Mouse (Mus musculus) heart, postnatal 10 days (tissue): Measurements from ENCODE around the gene Il23r. TPM values are rescaled to one million over a fixed set of nuclear protein-coding genes. Genes with fewer than 3 reads are reported as not detected.
"Not testable (repeated sequence)": the region's sequence is repeated elsewhere in the genome, so short reads cannot be mapped to it uniquely, and the experiment has no call there.

Experiments
- DNase-seq, 2 experiments: peaks; one replicate each; pipeline ENCODE4 v3.0.0; 2021
- intact Hi-C: fragments of 180-260 bp; cut with DNase I; formaldehyde crosslinking; loops from one replicate; pipeline ENCODE4 v1.15.1; 2025
- total RNA-seq, 2 experiments: library from RNA; stranded (reverse); gene quantifications; 2 replicates each; pipeline ENCODE4 v1.2.3; 2021

Il23r gene
- total RNA-seq = not detected

DNA sequence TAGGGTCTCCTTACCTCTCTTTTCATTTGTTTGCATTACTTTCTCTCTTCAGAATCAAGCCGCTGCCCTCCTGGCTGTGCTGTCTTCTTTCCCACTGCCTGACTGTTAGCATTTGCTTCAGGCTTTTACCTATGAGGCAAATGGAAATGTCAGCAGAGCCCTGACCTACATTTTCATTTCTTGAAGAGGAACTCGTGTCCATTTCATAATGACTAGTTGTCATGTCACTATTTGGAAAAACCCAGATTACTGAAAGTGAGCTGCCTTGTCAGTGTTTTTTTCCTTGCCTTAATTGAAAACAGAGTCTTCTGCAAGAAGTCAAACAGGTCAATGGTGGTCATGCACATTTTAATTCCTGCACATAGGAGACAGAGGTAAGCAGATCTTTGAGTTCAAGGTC is at the start of gene Il23r:
Gene Il23r (minus strand): TSS at position 101 of the 400 bp plus-strand sequence.
- DNase-seq = no peak
- intact Hi-C loops = no loop called here

DNA sequence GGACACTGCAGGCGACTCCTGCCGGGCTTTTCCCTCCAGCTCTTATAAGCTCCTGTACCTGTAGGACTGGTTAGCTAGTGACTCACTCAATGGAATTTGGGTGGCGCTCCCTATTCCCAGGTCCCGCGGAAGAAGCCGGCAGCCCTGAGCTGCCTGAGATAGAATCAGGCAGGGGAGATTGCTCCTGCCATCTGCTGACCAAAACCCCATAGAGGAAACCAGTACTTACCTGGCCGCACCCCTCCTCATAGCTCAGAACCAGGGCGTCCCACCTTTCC is 44.1 kb upstream of the Il23r start, which contains the start of gene Tacstd2:
Gene Tacstd2 (minus strand): TSS at position 20 of the 278 bp plus-strand sequence.
- no peak for DNase-seq
- intact Hi-C loops = loop anchor here (10.0 kb wide), 1 partner anchor 341 kb away; no protein-coding TSS in a partner anchor

DNA sequence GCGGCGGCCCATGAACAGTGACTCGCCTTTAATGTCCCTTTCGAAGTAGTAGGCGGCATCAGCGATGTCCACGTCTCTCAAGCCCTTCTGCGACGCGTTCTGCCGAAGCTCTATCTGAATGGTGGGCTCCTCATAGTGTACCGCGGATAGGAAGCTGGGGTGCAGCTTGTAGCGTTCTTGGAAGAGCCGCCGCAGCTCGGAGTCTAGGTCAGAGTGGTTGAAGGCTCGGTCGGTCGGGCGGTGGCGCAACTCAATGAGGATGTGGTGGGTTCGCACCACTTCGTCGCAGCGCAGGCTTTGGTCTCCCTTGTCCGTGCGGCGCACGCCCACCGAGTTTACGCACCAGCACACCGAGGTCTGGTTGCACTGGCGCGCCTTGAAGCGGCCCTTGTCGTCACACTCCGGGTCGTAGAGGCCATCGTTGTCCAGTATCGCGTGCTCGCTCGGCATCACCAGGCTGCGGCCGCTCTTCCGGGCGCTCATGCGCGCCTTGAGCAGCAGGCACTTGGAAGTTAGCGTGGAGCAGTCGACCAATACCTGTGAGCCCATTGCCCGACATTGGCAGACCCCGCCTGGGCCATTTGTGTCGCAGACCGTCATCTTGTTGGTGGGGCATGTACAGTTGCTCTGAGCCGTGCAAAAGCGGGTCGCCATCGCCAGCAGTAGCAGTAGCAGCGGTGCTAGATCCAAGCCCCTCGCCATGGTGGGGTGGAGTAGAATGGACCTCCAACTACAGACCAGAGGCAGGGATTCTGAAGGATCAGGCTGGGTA is 43.5 kb upstream of the Il23r start:
- DNase-seq = no peak

DNA sequence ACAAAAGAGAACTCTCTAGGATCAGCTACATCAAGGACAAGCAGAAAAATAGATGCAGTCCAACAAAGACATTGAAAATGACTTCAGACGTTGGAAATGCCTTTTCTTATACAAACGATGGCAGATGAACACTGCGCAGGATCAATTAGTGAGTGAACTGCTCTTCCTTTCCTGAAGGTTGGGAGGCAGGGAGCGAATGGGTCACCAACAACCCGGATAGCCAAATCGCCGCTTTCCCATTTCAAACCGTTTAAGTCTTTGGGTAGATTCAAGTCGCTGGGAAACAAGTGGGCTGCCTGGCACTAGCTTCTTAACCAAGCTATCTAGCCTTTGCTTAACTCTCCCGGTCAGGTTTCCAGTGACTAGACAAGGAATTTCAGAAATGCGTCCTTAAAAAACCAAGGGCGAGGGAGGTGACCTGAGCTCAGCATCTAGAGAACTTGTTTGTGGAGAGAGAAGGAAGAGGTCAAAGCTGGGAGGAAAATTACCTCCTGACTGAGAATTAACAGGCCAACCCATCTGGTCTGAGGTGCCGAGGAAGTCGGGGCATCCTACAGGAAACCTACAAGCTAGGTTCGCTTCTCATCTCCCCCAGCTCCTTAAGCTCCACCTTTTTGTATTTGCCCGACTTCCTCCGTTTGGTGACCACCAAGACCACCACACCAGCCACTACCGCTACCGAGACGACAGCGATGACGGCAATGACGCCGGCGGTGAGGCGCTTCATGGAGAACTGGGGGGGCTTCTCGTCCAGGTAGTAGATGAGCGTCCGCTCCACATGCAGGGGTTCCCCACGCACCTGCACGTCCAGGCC is 42.7 kb upstream of the Il23r start:
- intact Hi-C loops = loop anchor here (10.0 kb wide), 1 partner anchor 340 kb away; no protein-coding TSS in a partner anchor
- no peak for DNase-seq

More for the DNA sequence above, 43.5 kb upstream of the Il23r start:
- intact Hi-C loops = loop anchor here (10.0 kb wide), 1 partner anchor 340 kb away; no protein-coding TSS in a partner anchor

DNA sequence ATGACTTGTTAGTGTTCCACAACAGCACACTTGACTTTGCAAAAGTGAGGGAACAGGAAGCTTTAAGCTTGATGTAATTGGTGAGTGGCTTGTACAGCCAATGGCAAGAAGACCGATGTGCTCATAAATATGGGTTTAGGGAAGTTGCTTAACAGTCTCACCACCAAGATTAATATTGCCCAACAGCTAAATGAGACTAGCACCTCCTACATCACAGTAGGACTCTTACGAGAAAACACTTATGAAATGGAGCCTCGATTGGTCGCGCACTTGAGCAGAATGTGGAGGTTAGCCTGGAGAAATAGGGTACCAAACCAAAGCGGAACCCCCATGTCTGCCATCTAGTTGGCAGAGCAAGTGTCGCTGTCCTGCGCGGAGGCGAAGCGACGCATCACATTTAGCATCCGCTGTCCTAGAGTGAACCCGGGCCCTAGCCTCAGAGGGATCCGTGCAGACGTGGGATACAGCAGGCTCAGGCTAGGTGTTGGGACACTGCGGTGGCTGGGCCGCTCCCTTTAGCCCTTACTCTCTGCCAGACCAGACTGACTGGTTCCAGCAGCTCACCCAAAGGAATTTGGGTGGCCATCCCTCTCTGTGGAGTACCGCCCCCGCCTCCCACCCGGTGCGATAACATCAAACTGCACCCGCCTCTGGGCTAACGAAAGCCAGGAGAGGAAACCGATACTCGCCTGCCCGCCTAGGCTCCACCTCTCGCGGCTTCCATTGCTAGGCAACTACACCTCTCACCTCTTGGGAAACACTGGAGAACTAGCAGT is 41.2 kb upstream of the Il23r start:
- intact Hi-C loops = loop anchor here (10.0 kb wide), 1 partner anchor 338 kb away; no protein-coding TSS in a partner anchor
- DNase-seq = no peak

DNA sequence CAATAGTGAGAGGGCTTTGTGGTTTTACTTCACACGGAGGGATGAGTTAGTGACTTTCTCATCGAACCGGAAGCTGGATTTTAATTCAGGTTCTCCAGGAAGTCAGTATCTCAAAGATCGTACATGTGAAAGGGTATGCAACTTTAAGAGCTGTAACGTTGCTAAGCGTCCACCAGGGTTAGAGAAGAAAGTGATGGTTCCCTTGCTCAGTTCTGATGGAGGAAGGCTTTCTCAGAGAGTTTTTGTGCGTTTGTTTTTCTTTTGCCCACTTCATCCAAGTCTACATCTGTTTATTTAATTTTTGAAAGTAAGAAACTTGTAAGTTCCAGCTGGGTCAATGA is 40.1 kb upstream of the Il23r start:
- DNase-seq = no peak
- intact Hi-C loops = loop anchor here (10.0 kb wide), 1 partner anchor 337 kb away; no protein-coding TSS in a partner anchor

DNA sequence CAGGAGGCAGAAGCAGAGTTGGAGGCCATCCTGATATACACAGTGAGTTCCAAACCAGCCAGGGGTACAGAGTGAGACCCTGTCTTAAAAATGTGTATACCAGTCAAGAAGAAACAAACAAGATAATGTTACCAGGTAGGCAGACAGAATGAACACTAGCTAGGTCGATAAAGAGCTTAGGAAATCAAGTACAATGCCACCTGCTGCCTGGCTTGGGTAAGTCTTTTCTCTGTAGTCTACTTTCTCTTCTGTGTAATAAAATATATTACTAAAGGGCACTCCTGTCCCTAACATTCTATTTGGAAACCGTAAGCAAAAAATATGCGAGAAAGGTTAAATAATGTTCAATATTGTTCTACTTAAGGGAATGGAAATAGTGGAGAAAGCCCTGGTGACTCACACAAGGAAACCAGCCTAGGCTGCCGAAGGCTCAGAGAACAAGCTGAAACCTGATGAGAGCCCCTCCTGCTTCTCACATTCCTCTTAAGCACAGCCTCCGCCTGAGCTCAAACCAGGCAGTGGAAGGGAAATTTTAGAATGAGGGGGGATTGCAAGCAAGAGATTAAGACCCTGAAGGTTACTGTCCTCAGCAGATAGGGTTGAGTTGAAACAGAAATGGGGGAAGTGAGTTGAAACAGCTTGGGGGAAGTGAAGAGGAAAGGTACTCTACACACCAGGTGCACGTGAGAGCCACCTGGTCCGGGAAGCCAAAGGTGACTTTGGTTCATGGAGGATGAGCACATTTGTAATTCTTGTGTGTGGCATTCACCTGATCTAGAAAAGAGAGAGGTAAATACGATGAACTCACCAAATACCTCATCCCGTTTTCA is 39.6 kb upstream of the Il23r start:
- intact Hi-C loops = loop anchor here (10.0 kb wide), 1 partner anchor 336 kb away; no protein-coding TSS in a partner anchor
- peak in 1 of 2 experiments; percentile 24 for DNase-seq

DNA sequence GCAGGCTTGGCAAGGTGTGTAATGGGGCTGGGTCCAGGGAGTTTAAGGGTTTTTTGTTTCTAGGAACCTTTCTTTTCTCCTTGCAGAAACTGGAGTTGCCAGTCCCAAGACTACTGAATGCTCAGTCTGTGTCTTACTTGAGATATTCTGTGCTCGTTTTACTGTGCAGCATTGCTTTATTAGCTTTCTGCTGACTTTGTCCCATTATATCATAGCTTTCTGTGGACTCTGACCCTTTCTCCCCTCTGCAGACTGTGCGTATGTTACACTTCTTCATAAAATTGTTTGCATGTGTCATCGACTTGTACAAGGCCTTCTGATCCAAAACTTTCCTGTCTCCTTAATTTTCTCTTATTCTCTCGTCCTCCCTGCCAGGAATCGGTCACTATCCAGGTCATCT is 34.7 kb upstream of the Il23r start:
- intact Hi-C loops = no loop called here

DNA sequence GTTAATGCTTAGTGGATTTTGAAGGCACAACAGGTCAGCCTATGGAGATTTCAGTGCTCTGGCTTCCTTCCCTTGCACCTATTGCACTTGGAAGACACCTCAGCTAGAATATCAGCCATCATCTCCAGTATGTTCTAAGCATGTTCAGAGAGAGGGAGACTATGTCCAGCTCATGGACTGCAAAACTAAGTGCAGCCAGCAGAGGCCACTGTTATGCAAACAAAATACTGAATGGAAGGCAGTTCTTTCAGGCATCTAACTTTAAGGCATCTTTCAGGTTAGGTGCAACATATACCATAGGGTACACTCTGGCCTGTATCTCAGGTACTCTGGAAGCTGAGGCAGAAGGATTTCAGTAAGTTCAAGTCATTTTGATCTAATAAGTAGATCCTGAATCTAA is 19.1 kb upstream of the Il23r start:
- intact Hi-C loops = no loop called here

More for the DNA sequence above, 34.7 kb upstream of the Il23r start:
- no peak for DNase-seq

DNA sequence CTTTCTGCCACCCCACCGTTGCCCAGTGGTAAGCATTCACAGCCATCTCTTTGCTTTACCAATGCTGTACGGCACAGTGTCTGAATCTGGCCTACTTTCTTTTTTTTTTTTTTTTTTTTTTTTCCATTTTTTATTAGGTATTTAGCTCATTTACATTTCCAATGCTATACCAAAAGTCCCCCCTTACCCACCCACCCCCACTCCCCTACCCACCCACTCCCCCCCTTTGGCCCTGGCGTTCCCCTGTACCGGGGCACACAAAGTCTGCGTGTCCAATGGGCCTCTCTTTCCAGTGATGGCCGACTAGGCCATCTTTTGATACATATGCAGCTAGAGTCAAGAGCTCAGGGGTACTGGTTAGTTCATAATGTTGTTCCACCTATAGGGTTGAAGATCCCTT is 10.3 kb upstream of the Il23r start:
- intact Hi-C loops, DNase-seq: not testable (repeated sequence)

More for the DNA sequence above, 19.1 kb upstream of the Il23r start:
- peak; percentile 35 to 54 for DNase-seq

DNA sequence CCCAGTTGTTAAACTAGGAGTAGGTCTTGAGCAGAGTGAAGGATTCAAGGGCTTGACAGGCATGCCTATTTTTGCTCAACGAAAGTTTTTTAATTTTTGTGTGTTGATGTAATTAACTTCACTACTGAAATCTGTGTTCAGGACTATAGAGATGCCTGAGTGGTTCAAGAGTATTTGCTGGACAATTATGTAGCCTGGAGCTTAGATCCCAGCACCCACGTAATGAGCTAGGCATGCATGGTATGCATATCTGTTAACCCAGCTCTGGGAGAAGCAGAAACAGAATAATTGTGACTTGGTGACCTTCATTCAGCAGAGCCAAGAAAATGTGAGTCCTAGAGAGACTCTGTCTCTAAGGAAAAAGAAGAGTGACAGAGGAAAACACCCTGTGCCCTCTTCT is 10.6 kb downstream of the Il23r start:
- DNase-seq = peak; percentile 2 to 9
- intact Hi-C loops = no loop called here

DNA sequence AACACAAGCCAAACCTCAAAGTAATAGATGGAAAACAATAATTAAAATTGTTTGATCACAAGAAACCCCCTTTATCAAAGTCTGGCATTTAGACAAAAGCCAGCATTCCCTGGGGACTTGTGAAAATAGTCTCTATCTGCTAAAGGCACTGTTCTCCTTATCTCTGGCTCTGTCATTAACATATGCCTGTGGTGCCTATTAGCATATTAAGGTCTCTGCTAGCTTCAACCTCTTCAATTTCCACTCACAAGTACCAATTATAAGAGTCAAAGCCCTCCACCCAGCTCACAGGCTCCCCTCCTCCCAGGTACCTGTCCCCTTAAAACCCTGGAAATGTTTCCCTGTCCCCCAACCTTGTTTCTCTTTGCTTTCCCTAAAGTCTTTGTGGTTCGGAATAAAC is 20.4 kb downstream of the Il23r start:
- DNase-seq = no peak
- intact Hi-C loops = no loop called here

DNA sequence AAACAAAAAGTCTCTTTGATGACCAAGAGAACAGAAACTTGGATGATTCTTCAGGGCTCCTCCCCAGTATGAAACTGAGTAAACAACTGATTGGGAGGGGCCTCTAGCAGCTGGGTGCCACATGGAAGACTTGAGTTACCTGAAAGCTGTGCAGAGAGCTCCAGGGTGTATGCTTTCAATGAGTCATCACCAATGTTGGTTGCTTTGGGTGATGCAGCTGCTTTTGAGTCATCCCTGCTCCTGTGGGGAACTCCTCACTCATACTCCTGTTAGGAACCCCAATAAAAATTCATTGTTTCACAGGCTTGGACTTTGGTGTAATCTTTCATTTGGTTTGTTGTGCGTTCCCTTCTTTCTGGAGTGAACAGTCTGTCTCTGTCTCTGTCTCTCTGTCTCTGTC is 32.2 kb downstream of the Il23r start:
- no peak for DNase-seq
- intact Hi-C loops = no loop called here

DNA sequence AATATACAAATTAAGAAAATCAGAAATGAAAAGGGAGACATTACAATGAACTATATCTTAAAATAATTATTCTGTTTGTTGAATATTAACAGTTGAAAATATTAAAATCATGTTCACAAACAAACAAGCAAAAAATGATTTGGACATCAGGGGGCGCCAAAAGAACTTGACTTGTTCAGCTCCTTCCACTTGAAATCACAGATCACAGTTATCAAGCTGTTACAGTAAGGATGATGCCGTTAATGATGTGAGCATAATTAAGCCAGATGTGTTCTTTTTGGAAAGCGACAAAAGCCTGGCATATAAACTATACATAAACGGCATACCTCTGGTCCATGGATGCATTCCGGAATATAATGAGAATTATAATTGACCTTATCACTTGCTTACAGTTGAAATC is 40.3 kb downstream of the Il23r start:
- DNase-seq = peak; percentile 12 to 40
- intact Hi-C loops = loop anchor here (2.0 kb wide), 1 partner anchor 97 kb away; no protein-coding TSS in a partner anchor

DNA sequence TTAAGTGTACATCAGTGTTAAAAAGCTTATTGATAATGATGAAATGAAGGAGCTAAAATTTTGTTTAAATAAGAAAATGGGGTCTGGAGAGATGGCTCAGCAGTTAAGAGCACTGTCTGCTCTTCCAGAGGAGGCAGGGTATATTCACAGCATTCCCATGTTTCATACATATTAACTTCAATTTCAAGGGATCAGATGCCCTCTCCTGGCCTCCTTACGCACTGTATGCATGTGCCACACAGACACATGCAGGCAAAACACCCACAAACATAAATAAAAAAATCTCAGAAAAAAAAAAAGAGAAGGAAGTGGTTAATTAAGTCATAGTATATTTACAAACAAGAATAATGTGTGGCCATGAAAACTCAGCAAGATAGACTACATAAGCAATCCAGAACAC is 45.8 kb downstream of the Il23r start:
- intact Hi-C loops = no loop called here

DNA sequence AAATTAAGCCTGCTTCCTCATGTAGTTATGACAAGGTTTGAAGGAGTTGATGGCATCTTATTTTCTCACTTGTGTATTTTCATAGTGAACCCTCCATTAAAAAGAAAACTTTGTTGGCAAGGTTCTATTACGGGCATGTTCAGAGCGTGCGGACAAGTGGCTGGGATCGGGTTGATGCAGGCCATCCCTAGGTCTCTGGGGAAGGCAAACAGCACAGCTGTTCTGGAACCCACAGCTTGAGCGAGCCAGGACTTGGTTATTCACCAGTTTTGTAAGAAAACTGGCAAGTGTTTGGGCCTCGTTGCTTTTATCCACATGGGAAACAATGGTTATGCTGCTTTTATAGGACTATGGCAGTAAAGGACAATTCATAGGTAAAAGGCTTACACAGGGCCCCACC is 48.5 kb downstream of the Il23r start:
- no peak for DNase-seq
- intact Hi-C loops = no loop called here

More for the DNA sequence above, 45.8 kb downstream of the Il23r start:
- DNase-seq = no peak

DNA sequence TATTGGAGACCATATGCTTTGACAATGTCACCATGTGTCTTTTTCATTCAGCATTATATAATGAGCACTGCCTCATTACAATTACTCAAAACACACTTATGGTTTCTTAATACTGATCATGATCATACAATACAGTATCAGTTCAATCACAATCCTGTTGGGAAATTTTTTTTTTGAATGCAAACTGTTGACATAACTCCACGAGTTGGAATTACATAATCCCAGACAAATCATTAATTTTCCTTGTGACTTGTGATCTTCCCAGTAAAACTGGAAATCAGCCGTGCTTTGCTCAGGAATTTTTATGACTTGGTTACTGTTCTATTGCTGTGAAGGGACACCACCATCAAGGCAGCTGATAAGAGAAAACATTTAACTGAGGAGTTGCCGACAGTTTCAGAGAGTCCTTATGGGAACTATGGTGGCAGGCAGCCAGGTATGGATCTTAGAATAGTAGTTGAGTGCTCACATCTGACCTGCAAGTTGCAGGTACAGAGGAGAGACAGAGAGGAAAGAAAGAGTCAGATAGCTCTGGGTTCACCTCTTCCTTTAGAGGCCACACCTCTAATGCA is 53.8 kb downstream of the Il23r start:
- intact Hi-C loops = loop anchor here (2.0 to 10.0 kb wide), 3 partner anchors 121 to 473 kb away; no protein-coding TSS in a partner anchor
- DNase-seq = peak; percentile 5 to 16

DNA sequence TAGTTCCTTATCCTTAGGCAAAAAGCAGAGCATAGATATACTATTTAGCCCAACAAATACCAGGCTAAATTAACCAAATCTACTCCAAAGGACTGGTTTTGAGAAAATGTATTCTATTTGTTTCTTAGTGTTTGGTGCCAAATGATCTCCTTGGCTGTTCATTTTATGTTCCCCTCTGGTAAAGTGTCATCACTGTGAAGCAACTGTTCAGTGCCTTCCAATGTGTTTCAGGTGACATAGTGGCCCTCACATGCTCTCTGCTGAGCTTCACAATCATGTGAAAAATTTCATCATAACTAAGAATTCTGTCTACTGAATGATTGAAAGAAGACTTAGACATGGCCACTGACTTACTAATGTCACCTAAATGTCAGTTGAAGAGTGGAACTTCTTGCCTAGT is 54.6 kb downstream of the Il23r start:
- DNase-seq = no peak
- intact Hi-C loops = loop anchor here (2.0 to 10.0 kb wide), 3 partner anchors 120 to 472 kb away; no protein-coding TSS in a partner anchor

DNA sequence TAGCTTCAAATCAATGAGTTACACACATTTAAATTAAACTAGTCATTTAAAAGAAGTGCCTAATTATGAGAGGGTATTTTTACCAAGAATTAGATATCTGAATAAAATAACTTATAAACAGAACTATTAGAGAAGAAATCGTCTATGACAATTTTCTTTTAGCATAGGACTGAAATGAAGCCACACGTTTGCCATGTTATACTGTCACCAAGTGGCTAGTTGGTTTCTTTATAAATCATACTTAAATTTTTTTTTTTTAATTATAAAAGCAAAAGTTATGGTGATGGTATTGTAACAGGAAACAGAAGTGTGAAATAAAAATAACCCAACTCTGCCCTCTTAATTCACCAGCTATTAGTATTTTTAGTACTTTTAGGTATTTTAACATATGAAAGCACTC is 55.4 kb downstream of the Il23r start:
- intact Hi-C loops = loop anchor here (2.0 to 10.0 kb wide), 3 partner anchors 119 to 471 kb away; no protein-coding TSS in a partner anchor

More for the DNA sequence above, 55.4 kb downstream of the Il23r start:
- DNase-seq = no peak
